Mouse (Mus musculus): ENCODE results near the gene Igfbp3.
"Not testable (repeated sequence)": the region's sequence is repeated elsewhere in the genome, so short reads cannot be mapped to it uniquely, and the experiment has no call there.

Gene Igfbp3

GRCm38 (mm10) chr11:7213501-7214341 lies at the start of gene Igfbp3:
Gene Igfbp3 (minus strand): TSS chr11:7213923.
- peak; percentile 8 to 45 for DNase-seq (ENCODE audit: low spot score in 2 of 2)

- no peak for DNase-seq (ENCODE audit: low spot score in 2 of 2)
Measured at GRCm38 (mm10) chr11:7250870-7251269, 37.1 kb upstream of the Igfbp3 start.

- DNase-seq (ENCODE audit: low spot score in 2 of 2) = no peak
Measured at GRCm38 (mm10) chr11:7250415-7250814, 36.7 kb upstream of the Igfbp3 start.

GRCm38 (mm10) chr11:7244782-7245181 lies 31.1 kb upstream of the Igfbp3 start:
- no peak for DNase-seq (ENCODE audit: low spot score in 2 of 2)

GRCm38 (mm10) chr11:7239041-7239740 lies 25.5 kb upstream of the Igfbp3 start:
- no peak for DNase-seq (ENCODE audit: low spot score in 2 of 2)

- no peak for DNase-seq (ENCODE audit: low spot score in 2 of 2)
Measured at GRCm38 (mm10) chr11:7238546-7238945, 24.8 kb upstream of the Igfbp3 start.

GRCm38 (mm10) chr11:7237712-7238111 lies 24.0 kb upstream of the Igfbp3 start:
- DNase-seq (ENCODE audit: low spot score in 2 of 2) = peak in 1 of 2 experiments; percentile 48

- DNase-seq (ENCODE audit: low spot score in 2 of 2) = no peak
Measured at GRCm38 (mm10) chr11:7236751-7237150, 23.0 kb upstream of the Igfbp3 start.

- no peak for DNase-seq (ENCODE audit: low spot score in 2 of 2)
Measured at GRCm38 (mm10) chr11:7234981-7235609, 21.4 kb upstream of the Igfbp3 start.

GRCm38 (mm10) chr11:7234436-7234835 lies 20.7 kb upstream of the Igfbp3 start:
- DNase-seq (ENCODE audit: low spot score in 2 of 2) = no peak

- no peak for DNase-seq (ENCODE audit: low spot score in 2 of 2)
Measured at GRCm38 (mm10) chr11:7233333-7233732, 19.6 kb upstream of the Igfbp3 start.

- no peak for DNase-seq (ENCODE audit: low spot score in 2 of 2)
Measured at GRCm38 (mm10) chr11:7231958-7232357, 18.2 kb upstream of the Igfbp3 start.

- no peak for DNase-seq (ENCODE audit: low spot score in 2 of 2)
Measured at GRCm38 (mm10) chr11:7230000-7230399, 16.3 kb upstream of the Igfbp3 start.

GRCm38 (mm10) chr11:7228107-7228506 lies 14.4 kb upstream of the Igfbp3 start:
- DNase-seq (ENCODE audit: low spot score in 2 of 2) = no peak

- DNase-seq (ENCODE audit: low spot score in 2 of 2) = no peak
Measured at GRCm38 (mm10) chr11:7226810-7227550, 13.3 kb upstream of the Igfbp3 start.

- no peak for DNase-seq (ENCODE audit: low spot score in 2 of 2)
Measured at GRCm38 (mm10) chr11:7226200-7226599, 12.5 kb upstream of the Igfbp3 start.

GRCm38 (mm10) chr11:7221826-7222225 lies 8.1 kb upstream of the Igfbp3 start:
- DNase-seq (ENCODE audit: low spot score in 2 of 2) = not testable (repeated sequence)

- DNase-seq (ENCODE audit: low spot score in 2 of 2) = peak; percentile 32 to 57
Measured at GRCm38 (mm10) chr11:7215703-7216102, 2.0 kb upstream of the Igfbp3 start.

- no peak for DNase-seq (ENCODE audit: low spot score in 2 of 2)
Measured at GRCm38 (mm10) chr11:7214761-7215160, 1.0 kb upstream of the Igfbp3 start.

- DNase-seq (ENCODE audit: low spot score in 2 of 2) = no peak
Measured at GRCm38 (mm10) chr11:7214342-7214660, 578 bp upstream of the Igfbp3 start.

- DNase-seq (ENCODE audit: low spot score in 2 of 2) = peak in 1 of 2 experiments; percentile 5
Measured at GRCm38 (mm10) chr11:7213161-7213500, 592 bp downstream of the Igfbp3 start.

All from urinary bladder, adult 18-20 months (tissue).